Mouse (Mus musculus): ENCODE data around the gene C530008M17Rik. TPM values are rescaled to one million over a fixed set of nuclear protein-coding genes. Genes with fewer than 3 reads are reported as not detected.

The C530008M17Rik gene
- total RNA-seq, 2 experiments from 2014 or later: 3.2 to 3.6 TPM

Other genes with a start within 250 kb of the C530008M17Rik start
- gene Gm7271, start 172.5 kb upstream of the C530008M17Rik start, total RNA-seq (2021): not detected
- 10 to 100 TPM; 13.1 to 15.1 TPM for gene Exoc1, start 127.2 kb upstream of the C530008M17Rik start, total RNA-seq (2021)
- 1 to 10 TPM; 1.5 to 1.6 TPM for gene Cep135, start 67.8 kb upstream of the C530008M17Rik start, total RNA-seq (2021)
- gene Aasdh, start 249.0 kb downstream of the C530008M17Rik start, total RNA-seq (2021): 1 to 10 TPM; 7.9 to 8.4 TPM